Mouse (Mus musculus): ENCODE measurements around the gene Mdn1.

Gene Mdn1

DNA sequence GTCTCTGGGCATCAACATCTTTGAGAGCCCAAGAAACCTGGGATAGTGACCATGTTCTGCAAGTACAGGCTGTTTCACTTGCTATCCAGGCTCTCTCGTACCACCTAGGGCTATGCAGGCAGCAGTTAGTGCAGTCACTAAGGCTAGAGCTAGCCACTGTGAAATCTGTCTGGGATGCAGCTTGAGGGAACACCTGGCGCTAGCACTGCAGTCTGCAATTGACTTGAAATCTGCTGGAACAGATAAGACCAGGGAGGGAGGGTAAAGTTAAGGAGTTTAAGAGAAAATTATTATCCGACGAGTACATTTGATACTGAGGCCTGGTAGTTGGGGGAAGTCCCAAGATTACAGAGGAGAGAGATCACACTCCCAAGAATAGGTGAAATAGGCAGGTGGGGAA, 123.1 kb downstream of the Mdn1 start:
- DNase-seq (ENCODE audit: extremely low spot score, low read depth, low spot score), result no peak

GRCm38 (mm10) chr4:32787110-32787509, 130.2 kb downstream of the Mdn1 start:
- no peak for DNase-seq (ENCODE audit: extremely low spot score, low read depth, low spot score)

DNA sequence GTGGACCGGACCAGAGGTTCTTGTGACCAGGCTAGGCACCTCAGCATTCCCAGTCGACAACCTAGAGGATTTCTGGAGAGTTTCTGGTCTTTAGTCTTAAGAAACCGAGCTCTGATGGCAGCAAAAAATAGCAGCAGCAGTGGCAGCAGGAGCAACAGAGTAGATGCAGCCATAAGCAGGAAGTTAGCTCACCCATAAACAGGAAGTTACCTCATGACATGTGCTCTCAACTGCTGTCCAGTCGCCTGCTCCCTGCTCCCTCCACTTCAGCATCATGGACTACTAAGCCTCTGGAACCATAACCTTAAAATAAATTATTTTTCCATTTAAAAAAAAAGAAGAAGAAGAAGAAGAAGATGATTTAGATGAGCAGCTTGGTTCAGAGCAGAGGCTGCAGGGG, 132.1 kb downstream of the Mdn1 start:
- DNase-seq (ENCODE audit: extremely low spot score, low read depth, low spot score), result no peak

DNA sequence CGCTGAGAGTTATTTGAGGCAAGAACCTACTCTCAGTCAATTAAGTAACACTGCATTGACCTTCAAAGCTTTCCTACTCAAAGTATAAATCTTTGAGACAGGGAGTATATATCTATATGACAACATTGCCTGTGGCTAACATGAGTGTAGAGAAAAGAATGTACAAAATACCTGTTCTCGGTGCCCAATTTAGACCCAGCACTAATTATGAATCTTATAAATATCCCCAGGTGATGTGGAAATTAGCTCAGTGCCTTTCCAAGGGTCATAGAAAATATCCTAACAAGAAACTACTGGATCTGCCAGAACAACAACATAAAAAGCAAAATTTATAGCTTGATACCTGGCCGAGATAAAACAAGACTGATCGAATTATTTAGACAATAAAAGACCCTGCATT, 142.1 kb downstream of the Mdn1 start:
- no peak for DNase-seq (ENCODE audit: extremely low spot score, low read depth, low spot score)

DNA sequence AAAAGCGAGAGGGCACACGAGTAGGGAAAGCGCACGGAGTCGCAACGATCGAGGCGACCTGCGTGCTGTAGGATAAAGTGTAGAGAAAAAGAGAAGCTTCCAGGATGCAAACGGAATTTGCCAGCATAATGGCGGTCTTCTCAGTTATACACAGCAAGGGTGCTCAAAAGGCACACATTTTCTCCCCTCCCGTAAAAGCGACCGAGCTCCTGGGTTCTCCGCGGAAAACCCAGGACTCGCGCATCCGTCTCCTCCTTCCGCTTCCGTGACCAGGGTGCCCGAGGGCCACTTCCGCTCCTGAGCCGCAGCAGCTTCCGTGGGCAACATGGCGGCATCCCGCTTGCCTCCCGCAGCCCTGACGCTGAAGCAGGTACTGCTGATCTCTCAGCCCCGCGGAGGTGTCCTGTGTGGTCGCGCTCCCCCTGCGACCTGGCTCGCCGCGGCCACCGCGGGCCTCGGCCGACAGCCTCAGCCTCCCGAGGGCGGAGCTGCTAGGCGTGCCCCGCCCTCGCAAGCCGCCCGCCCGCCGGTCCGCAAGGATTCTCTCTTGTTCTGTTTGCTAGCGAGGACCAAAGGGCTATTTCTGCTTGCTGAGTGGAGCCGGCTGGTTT, 143.2 kb downstream of the Mdn1 start, which contains the start of gene Lyrm2:
Lyrm2 (plus strand) TSS at position 288 of the 611 bp plus-strand sequence.
- no peak for DNase-seq (ENCODE audit: extremely low spot score, low read depth, low spot score)

GRCm38 (mm10) chr4:32800577-32801170, 143.8 kb downstream of the Mdn1 start:
- DNase-seq (ENCODE audit: extremely low spot score, low read depth, low spot score), result no peak

DNA sequence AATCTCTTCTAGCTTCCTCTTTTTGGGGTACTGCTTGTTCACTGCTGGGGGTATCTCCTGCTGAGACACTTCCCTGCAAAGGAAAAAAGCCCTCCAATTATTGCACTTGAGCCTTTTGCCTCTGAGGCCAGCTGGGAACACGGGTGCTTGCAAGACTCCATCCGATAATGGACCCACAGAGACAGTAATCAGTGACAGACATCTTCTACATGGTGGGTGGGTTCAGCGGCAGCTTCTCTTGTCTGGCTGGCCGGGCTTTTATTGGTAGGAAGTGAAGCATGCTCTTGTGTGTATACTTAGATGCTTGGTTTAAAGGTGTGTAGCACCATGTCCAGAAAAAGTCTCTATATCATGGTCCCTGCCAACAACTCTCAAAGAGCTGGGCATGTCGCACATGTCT, 160.6 kb downstream of the Mdn1 start:
- DNase-seq (ENCODE audit: extremely low spot score, low read depth, low spot score), result no peak

DNA sequence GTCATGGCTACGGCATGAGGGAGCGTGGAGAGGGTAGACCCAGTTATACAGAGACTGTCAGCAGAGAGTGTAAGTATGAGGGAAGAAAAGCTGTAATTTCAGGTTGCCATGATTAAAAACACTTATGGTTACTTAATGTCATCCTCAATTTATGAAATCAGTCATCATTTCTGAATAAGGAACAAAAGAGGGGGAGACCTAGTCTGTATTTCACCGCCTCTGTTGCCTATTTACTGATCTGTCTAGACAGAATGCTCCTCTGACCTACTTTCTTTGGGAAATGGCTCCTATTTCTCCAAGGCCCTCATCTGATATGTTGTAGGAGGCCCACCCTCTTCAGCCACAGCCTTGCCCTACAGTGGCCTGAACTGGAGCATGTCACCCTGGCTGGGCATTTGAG, 163.8 kb downstream of the Mdn1 start:
- DNase-seq (ENCODE audit: extremely low spot score, low read depth, low spot score), result no peak

- no peak for DNase-seq (ENCODE audit: extremely low spot score, low read depth, low spot score)
Measured at GRCm38 (mm10) chr4:32824254-32824653, 167.3 kb downstream of the Mdn1 start.

Data from hindlimb bud, embryonic 11.5 days (tissue).